Mouse (Mus musculus): ENCODE data around the gene Jarid2. TPM values are rescaled to one million over a fixed set of nuclear protein-coding genes. Genes with fewer than 3 reads are reported as not detected.
"Not testable (repeated sequence)": the region's sequence is repeated elsewhere in the genome, so short reads cannot be mapped to it uniquely, and the experiment has no call there.

Jarid2 gene
- polyA plus RNA-seq, 1 experiment from 2014 or later, result 26.5 TPM

DNA sequence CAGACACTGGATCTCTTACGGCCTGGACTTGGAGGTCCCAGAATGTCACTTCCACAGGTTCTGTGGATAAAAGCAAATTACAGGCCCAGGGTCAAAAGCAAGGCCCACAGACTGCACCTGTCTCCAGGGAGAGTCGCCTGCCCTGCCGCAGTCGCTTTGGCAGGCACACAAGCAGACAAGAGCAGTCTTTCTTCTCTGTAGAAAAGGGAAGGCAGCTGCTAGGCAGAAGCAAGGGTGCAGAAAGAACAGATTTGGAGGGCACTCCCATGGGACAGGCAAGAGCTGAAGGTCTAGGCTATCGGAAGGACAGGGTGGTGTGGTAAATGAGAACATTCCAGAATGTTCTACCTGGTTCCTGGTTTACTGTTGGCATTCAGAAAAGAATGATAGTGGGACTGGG, 22.1 kb upstream of the Jarid2 start:
- no peak overlapping the region for H3K9ac ChIP-seq (replicated peaks; ENCODE audit: low read depth, low read length)
- H3K27ac ChIP-seq (ENCODE audit: low read length), result no peak overlapping the region
- no peaks in the 10 kb centered on the region for H3K36me3 ChIP-seq (ENCODE audit: control insufficient read depth, insufficient read depth, low read length)
- no peaks in the 10 kb centered on the region for H3K27me3 ChIP-seq (ENCODE audit: control insufficient read depth, insufficient read depth, low read length)
- H3K9me3 ChIP-seq (ENCODE audit: control insufficient read depth, low read depth, low read length), result no peaks in the 10 kb centered on the region
- H3K4me1 ChIP-seq (ENCODE audit: control insufficient read depth, insufficient read depth, low read length), result no peaks in the 10 kb centered on the region
- WGBS, result 80% methylated on average over 5 of the region's 5 CpGs
- H3K4me3 ChIP-seq (ENCODE audit: low read depth, low read length), result no peak overlapping the region
- no peak overlapping the region for H3K4me2 ChIP-seq (replicated peaks; ENCODE audit: low read depth, low read length)
- no peak for ATAC-seq (ENCODE audit: insufficient number of reproducible peaks, insufficient read depth, low FRiP score, low read depth)

DNA sequence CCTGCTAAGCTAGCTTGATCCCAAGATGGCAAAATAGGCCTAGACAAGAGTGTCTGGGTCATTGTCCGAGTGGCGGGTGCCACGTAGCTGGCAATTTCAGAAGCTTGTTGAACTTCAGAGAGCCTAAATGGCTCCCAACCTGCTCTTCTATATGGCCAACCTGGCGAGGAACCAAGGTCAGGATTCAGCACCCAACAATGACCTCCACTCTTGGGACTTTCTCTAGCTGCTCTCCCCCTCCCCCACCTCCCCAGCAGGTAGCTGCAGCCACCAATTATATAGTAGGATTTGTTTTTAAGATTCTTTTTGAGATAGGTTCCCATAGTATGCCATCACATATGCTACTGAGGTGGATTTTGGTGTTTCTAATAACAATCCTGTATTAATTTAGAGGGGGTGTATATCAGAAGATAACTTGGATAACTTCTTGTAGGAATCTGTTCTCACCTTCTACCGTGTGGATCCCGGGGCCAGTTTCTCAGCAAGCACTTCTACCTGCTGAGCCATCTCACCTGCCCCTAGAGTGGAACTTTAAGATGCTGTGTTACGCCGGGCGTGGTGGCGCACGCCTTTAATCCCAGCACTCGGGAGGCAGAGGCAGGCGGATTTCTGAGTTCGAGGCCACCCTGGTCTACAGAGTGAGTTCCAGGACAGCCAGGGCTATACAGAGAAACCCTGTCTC, 20.8 kb upstream of the Jarid2 start:
- no peaks in the 10 kb centered on the region for H3K4me1 ChIP-seq (ENCODE audit: control insufficient read depth, insufficient read depth, low read length)
- H3K4me3 ChIP-seq (ENCODE audit: low read depth, low read length), result no peak overlapping the region
- no peaks in the 10 kb centered on the region for H3K36me3 ChIP-seq (ENCODE audit: control insufficient read depth, insufficient read depth, low read length)
- no peak for ATAC-seq (ENCODE audit: insufficient number of reproducible peaks, insufficient read depth, low FRiP score, low read depth)
- H3K9ac ChIP-seq (replicated peaks; ENCODE audit: low read depth, low read length), result no peak overlapping the region
- WGBS, result 93% methylated on average over 14 of the region's 14 CpGs
- H3K4me2 ChIP-seq (replicated peaks; ENCODE audit: low read depth, low read length), result no peak overlapping the region
- no peaks in the 10 kb centered on the region for H3K27me3 ChIP-seq (ENCODE audit: control insufficient read depth, insufficient read depth, low read length)
- H3K27ac ChIP-seq (ENCODE audit: low read length), result no peak overlapping the region
- H3K9me3 ChIP-seq (ENCODE audit: control insufficient read depth, low read depth, low read length), result no peaks in the 10 kb centered on the region

DNA sequence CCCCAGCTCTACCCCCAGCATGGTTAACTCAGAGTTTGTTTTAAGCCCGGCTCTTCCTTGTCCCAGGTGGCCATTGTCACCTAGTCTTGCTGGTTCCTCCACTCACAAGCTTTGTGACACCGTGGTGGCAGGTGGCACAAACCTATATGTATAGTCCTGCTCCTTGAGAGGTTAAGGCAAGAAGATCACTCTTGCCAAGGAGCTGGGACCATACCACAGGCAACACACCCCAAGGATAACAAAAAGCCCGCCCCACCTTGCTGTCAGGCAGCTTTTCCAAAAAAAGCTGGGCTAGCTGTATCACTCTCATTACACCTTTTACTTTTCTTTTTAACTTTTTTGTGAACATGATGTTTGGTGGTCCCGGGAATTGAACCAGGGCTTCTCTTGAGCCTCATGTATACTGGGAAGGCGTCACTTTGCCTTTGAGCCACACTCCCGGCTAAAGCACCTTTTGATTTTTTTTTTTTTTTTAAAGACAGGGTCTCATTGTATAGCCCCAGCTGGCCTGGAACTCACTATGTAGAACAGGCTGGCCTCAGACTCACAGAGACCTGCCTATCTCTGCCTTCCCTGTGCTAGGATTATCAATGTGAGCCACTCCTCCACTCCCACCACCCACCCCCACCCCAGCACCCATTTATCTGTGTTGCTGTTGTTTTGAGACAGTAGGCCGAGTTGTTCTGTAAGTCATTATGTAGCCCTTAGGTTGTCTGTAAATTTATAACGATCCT, 19.4 kb upstream of the Jarid2 start:
- Histone ChIP-seq H3K4me2 (replicated peaks; ENCODE audit: low read depth, low read length) (no peak overlapping the region), H3K36me3 (ENCODE audit: control insufficient read depth, insufficient read depth, low read length) (no peaks in the 10 kb centered on the region), H3K4me3 (ENCODE audit: low read depth, low read length) (no peak overlapping the region), H3K27me3 (ENCODE audit: control insufficient read depth, insufficient read depth, low read length) (no peaks in the 10 kb centered on the region), H3K4me1 (ENCODE audit: control insufficient read depth, insufficient read depth, low read length) (no peaks in the 10 kb centered on the region), H3K9me3 (ENCODE audit: control insufficient read depth, low read depth, low read length) (no peaks in the 10 kb centered on the region), H3K9ac (replicated peaks; ENCODE audit: low read depth, low read length) (no peak overlapping the region), H3K27ac (ENCODE audit: low read length) (no peak overlapping the region)
- 70% methylated on average over 8 of the region's 8 CpGs for WGBS
- no peak for ATAC-seq (ENCODE audit: insufficient number of reproducible peaks, insufficient read depth, low FRiP score, low read depth)

DNA sequence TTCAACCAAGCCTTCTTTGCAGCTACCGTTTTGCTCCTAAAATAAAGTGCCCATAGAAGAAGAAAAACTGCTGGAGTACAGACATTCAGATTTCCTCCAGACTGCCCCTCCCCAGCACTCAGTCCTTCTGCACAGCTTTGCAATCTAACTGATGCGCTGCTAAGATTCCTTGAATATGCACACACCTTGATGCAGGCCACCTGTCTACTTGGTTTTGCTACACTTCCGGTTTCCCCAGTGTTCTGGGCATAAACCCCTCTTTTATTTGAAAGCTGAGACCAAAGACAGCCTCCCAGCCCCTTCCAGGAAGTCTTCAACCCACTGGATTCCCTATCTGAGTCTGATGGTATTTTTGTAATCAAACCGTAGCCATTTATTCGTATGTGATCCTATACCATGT, 18.2 kb upstream of the Jarid2 start:
- Histone ChIP-seq H3K4me2 (replicated peaks; ENCODE audit: low read depth, low read length) (no peak overlapping the region), H3K27me3 (ENCODE audit: control insufficient read depth, insufficient read depth, low read length) (no peaks in the 10 kb centered on the region), H3K27ac (ENCODE audit: low read length) (no peak overlapping the region), H3K4me3 (ENCODE audit: low read depth, low read length) (no peak overlapping the region), H3K9me3 (ENCODE audit: control insufficient read depth, low read depth, low read length) (no peaks in the 10 kb centered on the region), H3K4me1 (ENCODE audit: control insufficient read depth, insufficient read depth, low read length) (no peaks in the 10 kb centered on the region), H3K36me3 (ENCODE audit: control insufficient read depth, insufficient read depth, low read length) (no peaks in the 10 kb centered on the region), H3K9ac (replicated peaks; ENCODE audit: low read depth, low read length) (no peak overlapping the region)
- WGBS, result 35% methylated on average over 5 of the region's 5 CpGs
- ATAC-seq (ENCODE audit: insufficient number of reproducible peaks, insufficient read depth, low FRiP score, low read depth), result no peak

DNA sequence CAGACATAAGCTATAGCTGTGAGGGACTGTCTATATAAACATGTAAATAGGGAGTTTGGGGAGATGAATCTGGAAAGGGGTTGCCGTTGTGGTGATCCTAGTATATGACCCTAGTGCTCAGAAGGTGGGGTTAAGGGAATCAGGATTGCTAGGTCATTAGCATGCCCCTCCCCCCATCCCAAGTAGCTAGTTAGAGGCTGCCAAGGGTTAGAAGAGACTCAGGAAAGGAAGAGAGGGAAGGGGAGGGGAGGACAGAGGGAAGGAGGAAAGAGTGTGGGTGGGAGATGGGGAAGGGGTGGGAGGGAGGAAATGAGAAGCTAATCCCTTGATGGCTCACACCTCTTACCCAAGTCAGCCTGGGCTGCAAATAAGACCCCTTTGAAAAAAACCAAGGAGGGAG, 17.4 kb upstream of the Jarid2 start:
- H3K27ac ChIP-seq (ENCODE audit: low read length), result no peak overlapping the region
- H3K4me3 ChIP-seq (ENCODE audit: low read depth, low read length), result no peak overlapping the region
- H3K36me3 ChIP-seq (ENCODE audit: control insufficient read depth, insufficient read depth, low read length), result no peaks in the 10 kb centered on the region
- ATAC-seq (ENCODE audit: insufficient number of reproducible peaks, insufficient read depth, low FRiP score, low read depth), result no peak
- 38% methylated on average over 1 of the region's 1 CpGs for WGBS
- no peak overlapping the region for H3K9ac ChIP-seq (replicated peaks; ENCODE audit: low read depth, low read length)
- no peaks in the 10 kb centered on the region for H3K9me3 ChIP-seq (ENCODE audit: control insufficient read depth, low read depth, low read length)
- no peaks in the 10 kb centered on the region for H3K27me3 ChIP-seq (ENCODE audit: control insufficient read depth, insufficient read depth, low read length)
- H3K4me1 ChIP-seq (ENCODE audit: control insufficient read depth, insufficient read depth, low read length), result no peaks in the 10 kb centered on the region
- H3K4me2 ChIP-seq (replicated peaks; ENCODE audit: low read depth, low read length), result no peak overlapping the region

DNA sequence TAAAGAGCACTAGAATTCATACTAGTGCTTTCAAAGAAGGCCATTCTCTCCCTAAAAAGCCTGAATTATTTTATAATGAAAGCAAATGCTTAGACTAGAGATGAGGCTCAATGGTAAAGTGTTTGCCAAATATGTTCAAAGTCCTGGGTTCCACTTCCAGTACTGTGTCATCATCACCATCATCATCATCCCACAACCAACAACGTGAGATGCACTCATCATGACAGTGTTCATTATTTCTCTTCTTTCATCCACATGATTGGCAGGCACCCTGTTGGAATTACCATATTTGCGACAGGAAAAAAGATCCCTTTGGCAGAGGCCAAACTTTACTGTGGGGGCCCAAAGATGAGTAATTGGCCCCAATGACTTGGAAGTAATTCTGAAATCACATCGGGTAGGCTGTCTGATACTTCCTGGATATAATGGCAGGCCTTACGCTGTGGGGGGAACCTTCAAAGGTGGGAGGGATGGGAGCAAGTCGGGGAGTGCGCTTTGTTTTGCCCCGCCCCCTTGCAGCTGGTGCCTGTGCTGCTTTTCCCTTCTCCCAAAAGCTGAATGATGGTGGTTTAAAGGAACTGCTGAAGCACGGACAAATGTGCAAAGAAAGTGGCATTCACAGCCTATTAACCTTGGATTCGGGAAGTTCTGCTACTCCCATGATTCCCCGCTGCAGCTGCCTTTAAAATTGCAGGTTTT, 13.9 kb upstream of the Jarid2 start:
- Histone ChIP-seq H3K36me3 (ENCODE audit: control insufficient read depth, insufficient read depth, low read length) (no peaks in the 10 kb centered on the region), H3K4me1 (ENCODE audit: control insufficient read depth, insufficient read depth, low read length) (no peaks in the 10 kb centered on the region), H3K4me3 (ENCODE audit: low read depth, low read length) (no peak overlapping the region), H3K27ac (ENCODE audit: low read length) (no peak overlapping the region), H3K27me3 (ENCODE audit: control insufficient read depth, insufficient read depth, low read length) (no peaks in the 10 kb centered on the region), H3K4me2 (replicated peaks; ENCODE audit: low read depth, low read length) (no peak overlapping the region), H3K9ac (replicated peaks; ENCODE audit: low read depth, low read length) (no peak overlapping the region), H3K9me3 (ENCODE audit: control insufficient read depth, low read depth, low read length) (no peaks in the 10 kb centered on the region)
- ATAC-seq (ENCODE audit: insufficient number of reproducible peaks, insufficient read depth, low FRiP score, low read depth), result no peak
- WGBS, result 47% methylated on average over 10 of the region's 10 CpGs

DNA sequence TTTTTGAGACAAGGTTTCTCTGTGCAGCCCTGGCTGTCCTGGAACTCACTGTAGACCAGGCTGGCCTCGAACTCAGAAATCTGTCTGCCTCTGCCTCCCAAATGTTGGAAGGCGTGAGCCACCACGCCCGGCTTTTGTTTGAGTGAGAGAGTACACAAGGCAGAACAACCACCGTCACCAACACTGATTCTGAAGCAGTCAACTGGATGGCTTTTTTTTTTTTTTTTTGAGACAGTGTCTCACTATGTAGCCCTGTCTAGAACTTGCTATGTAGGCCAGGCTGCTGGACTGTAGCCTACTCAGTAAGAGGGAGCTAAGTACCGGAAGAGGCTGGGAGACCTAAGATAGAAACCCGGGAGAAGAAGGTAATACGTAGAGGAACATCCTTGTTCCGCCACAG, 11.4 kb upstream of the Jarid2 start:
- Histone ChIP-seq H3K9me3 (ENCODE audit: control insufficient read depth, low read depth, low read length) (no peaks in the 10 kb centered on the region), H3K4me1 (ENCODE audit: control insufficient read depth, insufficient read depth, low read length) (no peaks in the 10 kb centered on the region), H3K27ac (ENCODE audit: low read length) (no peak overlapping the region), H3K27me3 (ENCODE audit: control insufficient read depth, insufficient read depth, low read length) (no peaks in the 10 kb centered on the region), H3K9ac (replicated peaks; ENCODE audit: low read depth, low read length) (no peak overlapping the region), H3K36me3 (ENCODE audit: control insufficient read depth, insufficient read depth, low read length) (no peaks in the 10 kb centered on the region), H3K4me2 (replicated peaks; ENCODE audit: low read depth, low read length) (no peak overlapping the region), H3K4me3 (ENCODE audit: low read depth, low read length) (no peak overlapping the region)
- no peak for ATAC-seq (ENCODE audit: insufficient number of reproducible peaks, insufficient read depth, low FRiP score, low read depth)
- 93% methylated on average over 9 of the region's 9 CpGs for WGBS

DNA sequence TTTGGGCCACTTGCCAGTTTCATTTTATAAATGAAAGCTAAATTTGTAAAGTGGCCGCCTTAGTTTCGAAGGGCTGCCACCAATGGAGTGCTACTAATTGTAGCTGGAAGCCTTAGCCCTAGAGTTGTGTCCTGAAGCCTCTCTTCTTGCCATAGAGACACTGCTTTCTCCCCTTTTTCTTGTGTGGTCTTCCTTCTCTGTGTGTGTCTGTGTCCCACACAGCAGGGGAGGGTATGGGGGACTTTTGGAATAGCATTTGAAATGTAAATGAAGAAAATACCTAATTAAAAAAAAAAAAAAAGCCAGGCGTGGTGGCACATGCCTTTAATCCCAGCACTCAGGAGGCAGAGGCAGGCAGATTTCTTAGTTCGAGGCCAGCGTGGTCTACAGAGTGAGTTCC, 10.8 kb upstream of the Jarid2 start:
- H3K4me1 ChIP-seq (ENCODE audit: control insufficient read depth, insufficient read depth, low read length), result not testable (repeated sequence)
- WGBS, result 92% methylated on average over 5 of the region's 5 CpGs

More for the DNA sequence above, 10.8 kb upstream of the Jarid2 start:
- not testable (repeated sequence) for H3K9me3 ChIP-seq (ENCODE audit: control insufficient read depth, low read depth, low read length); H3K27ac ChIP-seq (ENCODE audit: low read length); H3K36me3 ChIP-seq (ENCODE audit: control insufficient read depth, insufficient read depth, low read length); ATAC-seq (ENCODE audit: insufficient number of reproducible peaks, insufficient read depth, low FRiP score, low read depth); H3K4me3 ChIP-seq (ENCODE audit: low read depth, low read length); H3K9ac ChIP-seq (replicated peaks; ENCODE audit: low read depth, low read length); H3K4me2 ChIP-seq (replicated peaks; ENCODE audit: low read depth, low read length); H3K27me3 ChIP-seq (ENCODE audit: control insufficient read depth, insufficient read depth, low read length)
